Mouse (Mus musculus): ENCODE measurements around the gene Cep63.

- TF ChIP-seq CTCF (IDR thresholded peaks at IDR 0.05; ENCODE audit: borderline replicate concordance, insufficient read depth, low read depth, low read length): no peak
- no peak for TF ChIP-seq POLR2A (IDR thresholded peaks at IDR 0.05; ENCODE audit: borderline replicate concordance, insufficient read depth, low read length)
Measured at GRCm38 (mm10) chr9:102601187-102601586, 25.1 kb downstream of the Cep63 start.

Measured in cerebellum, adult 2 months (tissue).